In genomic region chr7:68100388-68100787, GRCm38 (mm10) we compare ENCODE assay signal across 27 mouse cellular contexts.
DNase-seq lines count a peak whose midpoint lies in the region; ATAC-seq and TF ChIP-seq lines count a peak whose summit lies in the region.
"Had no signal": no experiment of that assay in that cellular context is flagged by ENCODE, and none has a peak within 500 bp of the region (broad histone marks: within the 10 kb centered on the region; RNA-seq: fewer than 3 reads in every experiment).

No protein-coding gene starts in this region.

- H3K4me3 ChIP-seq in intestine, embryonic 15.5 days (replicated peaks) = no peak overlapping the region
- no peak overlapping the region for H3K4me3 ChIP-seq in intestine, postnatal 0 days (ENCODE audit: low read depth, low read length)
- H3K4me3 ChIP-seq in lung, embryonic 16.5 days (ENCODE audit: low read length) = no peak overlapping the region
- H3K4me3 ChIP-seq in stomach, embryonic 16.5 days (replicated peaks; ENCODE audit: low read length) = no peak overlapping the region
- no peak overlapping the region for H3K4me3 ChIP-seq in forebrain, embryonic 12.5 days (replicated peaks)
- H3K4me3 ChIP-seq: embryonic facial prominence, embryonic 10.5 days; embryonic facial prominence, embryonic 13.5 days; erythroblast, embryonic 14.5 days; forebrain, embryonic 13.5 days; heart, adult 2 months; heart, embryonic 10.5 days; heart, embryonic 13.5 days had no signal

- no peaks in the 10 kb centered on the region for H3K9me3 ChIP-seq in intestine, embryonic 15.5 days
- no peaks in the 10 kb centered on the region for H3K9me3 ChIP-seq in intestine, postnatal 0 days (ENCODE audit: control insufficient read depth)
- H3K9me3 ChIP-seq in lung, embryonic 16.5 days (ENCODE audit: control insufficient read depth, low read length) = no peaks in the 10 kb centered on the region
- no peaks in the 10 kb centered on the region for H3K9me3 ChIP-seq in stomach, embryonic 16.5 days (replicated peaks; ENCODE audit: control insufficient read depth, low read length)
- H3K9me3 ChIP-seq in forebrain, embryonic 12.5 days = no peaks in the 10 kb centered on the region
- H3K9me3 ChIP-seq: embryonic facial prominence, embryonic 10.5 days; embryonic facial prominence, embryonic 13.5 days; forebrain, embryonic 13.5 days; heart, embryonic 10.5 days; heart, embryonic 13.5 days had no signal

- no peaks in the 10 kb centered on the region for H3K27me3 ChIP-seq in intestine, embryonic 15.5 days (replicated peaks)
- H3K27me3 ChIP-seq in intestine, postnatal 0 days (replicated peaks; ENCODE audit: control insufficient read depth, insufficient read depth, low read length) = no peaks in the 10 kb centered on the region
- no peaks in the 10 kb centered on the region for H3K27me3 ChIP-seq in lung, embryonic 16.5 days (ENCODE audit: control insufficient read depth, insufficient read depth, low read depth, low read length)
- no peaks in the 10 kb centered on the region for H3K27me3 ChIP-seq in stomach, embryonic 16.5 days (ENCODE audit: control insufficient read depth, insufficient read depth, low read length)
- no peaks in the 10 kb centered on the region for H3K27me3 ChIP-seq in forebrain, embryonic 12.5 days
- H3K27me3 ChIP-seq: embryonic facial prominence, embryonic 13.5 days; forebrain, embryonic 13.5 days; heart, embryonic 13.5 days had no signal

- H3K4me2 ChIP-seq in intestine, embryonic 15.5 days (replicated peaks) = no peak overlapping the region
- H3K4me2 ChIP-seq in intestine, postnatal 0 days (replicated peaks; ENCODE audit: low read depth) = no peak overlapping the region
- H3K4me2 ChIP-seq in lung, embryonic 16.5 days (ENCODE audit: low read depth, low read length) = peak overlapping the region; percentile 7; the same call in 1 of the 2 replicates
- no peak overlapping the region for H3K4me2 ChIP-seq in stomach, embryonic 16.5 days (ENCODE audit: low read depth, low read length)
- no peak overlapping the region for H3K4me2 ChIP-seq in forebrain, embryonic 12.5 days
- H3K4me2 ChIP-seq: embryonic facial prominence, embryonic 13.5 days; forebrain, embryonic 13.5 days; heart, embryonic 13.5 days; hindbrain, embryonic 14.5 days had no signal

- WGBS in intestine, embryonic 15.5 days = 44% methylated on average over 10 of the region's 10 CpGs
- 44% methylated on average over 10 of the region's 10 CpGs for WGBS in intestine, postnatal 0 days
- WGBS in lung, embryonic 16.5 days = 28% methylated on average over 10 of the region's 10 CpGs
- WGBS in stomach, embryonic 16.5 days = 44% methylated on average over 10 of the region's 10 CpGs
- WGBS in forebrain, embryonic 12.5 days = 95% methylated on average over 10 of the region's 10 CpGs

- ATAC-seq in intestine, embryonic 15.5 days = peak; percentile 39; the same call in 1 of the 2 replicates
- ATAC-seq in intestine, postnatal 0 days = no peak
- ATAC-seq in lung, embryonic 16.5 days (ENCODE audit: low read depth) = peak; percentile 81
- ATAC-seq in stomach, embryonic 16.5 days (ENCODE audit: insufficient read depth, low FRiP score) = 0 out of 2 replicates have a peak, but pooled peaks have one; percentile 29
- no peak for ATAC-seq in forebrain, embryonic 12.5 days (ENCODE audit: low FRiP score)
- ATAC-seq: activated CD4-positive, CD25-positive, alpha-beta regulatory T cell, adult 4 months; forebrain, embryonic 13.5 days; forebrain, embryonic 16.5 days had no signal

- 0 out of 2 replicates have a peak, but pooled peaks cover 4% of the 10 kb centered on the region for H3K4me1 ChIP-seq in intestine, embryonic 15.5 days (replicated peaks)
- no peaks in the 10 kb centered on the region; the same call in 1 of the 2 replicates for H3K4me1 ChIP-seq in intestine, postnatal 0 days (replicated peaks; ENCODE audit: control insufficient read depth, insufficient read depth, low read length)
- H3K4me1 ChIP-seq in lung, embryonic 16.5 days (replicated peaks; ENCODE audit: control insufficient read depth, insufficient read depth, low read length) = peaks cover 38% of the 10 kb centered on the region
- peaks cover 18% of the 10 kb centered on the region for H3K4me1 ChIP-seq in stomach, embryonic 16.5 days (ENCODE audit: control insufficient read depth, insufficient read depth, low read length)
- peaks cover 24% of the 10 kb centered on the region for H3K4me1 ChIP-seq in forebrain, embryonic 12.5 days

- TF ChIP-seq CTCF in intestine, postnatal 0 days (IDR thresholded peaks at IDR 0.05; ENCODE audit: low read depth) = no peak

- no peak overlapping the region for H3K27ac ChIP-seq in intestine, embryonic 15.5 days
- no peak overlapping the region for H3K27ac ChIP-seq in intestine, postnatal 0 days (ENCODE audit: low read depth, low read length)
- H3K27ac ChIP-seq in lung, embryonic 16.5 days (ENCODE audit: low read length) = 0 out of 2 replicates have a peak overlapping the region, but pooled peaks have one; percentile 19
- H3K27ac ChIP-seq in stomach, embryonic 16.5 days (ENCODE audit: low read length) = no peak overlapping the region
- H3K27ac ChIP-seq in forebrain, embryonic 12.5 days = no peak overlapping the region
- H3K27ac ChIP-seq: embryonic facial prominence, embryonic 10.5 days; embryonic facial prominence, embryonic 13.5 days; forebrain, embryonic 13.5 days; heart, adult 2 months; heart, embryonic 10.5 days; heart, embryonic 13.5 days; hindbrain, embryonic 14.5 days had no signal

- no peak for DNase-seq in lung, postnatal 14 days
- DNase-seq: adrenal gland, adult 8-10 months; adrenal gland, postnatal 25 days; cerebellum, adult 11-12 months; cerebellum, adult 8-10 months; cerebellum, postnatal 10 days; cerebellum, postnatal 36 days; embryo, embryonic 11 days; gastrocnemius, postnatal 10 days; gastrocnemius, postnatal 36 days; heart, adult 2 months; heart, postnatal 14 days; heart, postnatal 4 days had no signal

- no peaks in the 10 kb centered on the region for H3K36me3 ChIP-seq in intestine, embryonic 15.5 days
- no peaks in the 10 kb centered on the region for H3K36me3 ChIP-seq in intestine, postnatal 0 days (ENCODE audit: control insufficient read depth, insufficient read depth)
- no peaks in the 10 kb centered on the region; the same call in 1 of the 2 replicates for H3K36me3 ChIP-seq in lung, embryonic 16.5 days (ENCODE audit: control insufficient read depth, insufficient read depth, low read length)
- H3K36me3 ChIP-seq in stomach, embryonic 16.5 days (ENCODE audit: control insufficient read depth, insufficient read depth, low read length) = no peaks in the 10 kb centered on the region
- H3K36me3 ChIP-seq in forebrain, embryonic 12.5 days (replicated peaks) = no peaks in the 10 kb centered on the region
- H3K36me3 ChIP-seq: embryonic facial prominence, embryonic 10.5 days; heart, embryonic 13.5 days had no signal

- H3K9ac ChIP-seq in intestine, embryonic 15.5 days = no peak overlapping the region
- no peak overlapping the region for H3K9ac ChIP-seq in intestine, postnatal 0 days (ENCODE audit: low read depth, low read length)
- no peak overlapping the region for H3K9ac ChIP-seq in lung, embryonic 16.5 days (ENCODE audit: low read length)
- no peak overlapping the region for H3K9ac ChIP-seq in stomach, embryonic 16.5 days (ENCODE audit: low read length)
- no peak overlapping the region for H3K9ac ChIP-seq in forebrain, embryonic 12.5 days
- H3K9ac ChIP-seq: embryonic facial prominence, embryonic 13.5 days; forebrain, embryonic 13.5 days; heart, embryonic 13.5 days; hindbrain, embryonic 14.5 days had no signal

Comparison
In these comparisons a context has a peak if more than half of its experiments do, and no peak if none do; other contexts are left out.
1. ATAC-seq: peak in intestine, embryonic 15.5 days (single experiment), lung, embryonic 16.5 days (single experiment) and stomach, embryonic 16.5 days (single experiment); none in intestine, postnatal 0 days (single experiment) and forebrain, embryonic 12.5 days (single experiment).